Mouse (Mus musculus): ENCODE measurements around the gene Ppp3ca. TPM values are rescaled to one million over a fixed set of nuclear protein-coding genes. Genes with fewer than 3 reads are reported as not detected.

Gene Ppp3ca
- polyA plus RNA-seq (2014; fragmentation: Illumina TruSeq; extraction: RNeasy Lipid Tissue Mini Kit (QIAGEN cat#74804); ENCODE audit: low read depth, low replicate concordance): 58.4 TPM

DNA sequence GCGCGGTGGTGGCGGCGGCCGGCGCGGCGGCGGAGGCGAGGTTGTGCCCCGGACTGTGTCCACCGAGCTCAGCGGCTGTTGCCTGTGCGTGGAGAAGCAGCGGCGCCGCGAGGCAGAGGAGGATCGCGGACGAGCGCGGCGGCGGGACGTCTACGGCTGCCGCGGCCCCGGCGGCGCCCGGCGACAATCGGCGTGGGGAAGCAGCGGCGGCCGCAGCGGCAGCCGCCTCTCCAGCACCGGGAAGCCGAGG is at the start of gene Ppp3ca:
TSS of gene Ppp3ca (plus strand) at position 15 of the 250 bp plus-strand sequence.

